Mouse (Mus musculus) layer of hippocampus, adult 8-10 months (tissue): ENCODE data around the gene Olfr71. TPM values are rescaled to one million over a fixed set of nuclear protein-coding genes. Genes with fewer than 3 reads are reported as not detected.

Source experiments
- DNase-seq, 2 experiments: peaks; one replicate each; pipeline ENCODE4 v3.0.0; 2022; ENCODE audit warnings: low spot score in 2 of 2
- total RNA-seq, 4 experiments: library from RNA; stranded (reverse); gene quantifications; 2 replicates each; pipeline ENCODE4 v1.2.4; 2022

Olfr71 gene
- total RNA-seq, result not detected

- DNase-seq, result no peak
Observed at GRCm38 (mm10) chr4:43709869-43710268, at the start of gene Olfr71. TSS of gene Olfr71 (minus strand) at chr4:43710255.

DNA sequence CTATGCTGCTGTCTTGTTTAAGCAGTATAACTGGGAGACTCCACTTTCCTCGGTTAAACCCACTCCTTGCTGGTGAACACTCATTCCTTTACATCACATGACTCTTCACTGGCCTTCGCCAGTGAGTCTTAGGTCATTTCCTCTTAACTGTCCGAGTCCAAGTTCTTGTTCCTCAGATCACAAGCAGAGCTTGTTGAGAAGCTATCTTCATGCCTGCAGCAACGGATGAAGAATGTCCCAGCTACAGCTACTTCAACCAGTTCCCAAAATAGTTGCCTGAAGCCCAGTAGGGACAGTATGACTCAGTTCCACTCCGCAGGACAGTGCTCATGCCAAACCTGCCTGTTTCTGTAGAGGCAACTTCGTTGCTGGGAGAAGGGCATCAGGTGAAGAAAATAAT is 47.2 kb upstream of the Olfr71 start:
- no peak for DNase-seq

DNA sequence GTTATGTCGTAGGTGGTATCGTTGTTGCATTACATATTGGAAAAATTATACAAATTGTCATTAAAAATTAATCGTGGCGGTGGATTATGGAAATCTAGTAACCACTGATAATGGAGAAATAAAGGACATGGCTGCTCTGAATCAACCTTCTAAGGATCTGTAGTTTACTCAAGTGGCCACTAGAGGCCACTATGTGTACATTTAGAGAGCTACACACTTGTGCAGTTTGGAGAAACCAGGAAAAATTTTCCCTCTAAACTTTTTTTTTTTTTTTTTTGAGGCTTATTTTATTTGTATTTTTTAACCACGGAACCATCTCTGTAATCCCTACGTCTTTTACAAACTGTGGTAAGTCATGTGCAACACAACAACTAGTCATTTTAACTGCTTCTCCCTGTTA is 35.1 kb upstream of the Olfr71 start:
- no peak for DNase-seq

- no peak for DNase-seq
Observed at GRCm38 (mm10) chr4:43743099-43743498, 33.0 kb upstream of the Olfr71 start.

DNA sequence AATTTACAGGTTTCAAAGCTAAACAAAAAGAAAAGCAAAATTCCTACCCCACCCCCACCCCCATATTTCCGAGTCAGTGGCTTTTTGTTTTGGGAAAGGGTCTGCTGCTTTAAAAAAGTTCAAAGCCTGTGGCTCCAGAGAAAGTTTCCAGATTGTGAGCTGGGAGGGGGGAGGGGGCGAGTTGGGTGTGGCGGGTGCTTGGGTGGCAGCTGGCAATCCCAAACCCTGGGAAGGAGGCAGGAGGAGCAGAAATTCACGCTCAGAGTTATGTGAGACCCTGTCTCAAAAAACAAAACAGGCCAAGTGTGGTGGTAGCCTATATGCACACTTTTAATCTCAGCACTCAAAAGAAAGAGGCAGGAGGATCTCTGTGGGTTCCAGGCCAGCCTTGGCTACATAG is 32.6 kb upstream of the Olfr71 start:
- DNase-seq, result no peak

DNA sequence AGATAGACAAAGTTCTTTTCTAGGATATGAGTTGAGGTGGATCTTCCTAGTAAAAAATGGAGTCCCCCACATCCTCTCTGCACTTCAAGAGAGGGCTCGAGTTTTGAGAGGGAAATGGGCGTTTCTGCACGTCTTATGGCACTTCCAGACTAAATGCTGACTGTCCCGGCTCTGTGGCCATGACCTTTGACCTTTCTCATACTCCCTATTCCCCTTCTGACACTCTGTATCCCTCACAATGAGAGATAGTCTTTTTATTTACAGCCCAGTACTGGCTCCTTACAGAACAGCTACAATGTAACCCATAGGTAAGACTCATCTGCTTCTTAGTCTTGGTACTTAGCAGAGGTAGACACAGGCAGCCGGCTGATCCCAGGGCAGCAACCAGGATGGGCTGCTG is 31.5 kb upstream of the Olfr71 start:
- no peak for DNase-seq

- DNase-seq, result no peak
Observed at GRCm38 (mm10) chr4:43738989-43739674, 29.1 kb upstream of the Olfr71 start.

- DNase-seq, result no peak
Observed at GRCm38 (mm10) chr4:43737144-43737543, 27.1 kb upstream of the Olfr71 start.

GRCm38 (mm10) chr4:43733186-43733585 is 23.1 kb upstream of the Olfr71 start:
- no peak for DNase-seq

GRCm38 (mm10) chr4:43732171-43732570 is 22.1 kb upstream of the Olfr71 start:
- DNase-seq, result no peak

- no peak for DNase-seq
Observed at GRCm38 (mm10) chr4:43730750-43731297, 20.8 kb upstream of the Olfr71 start.

- no peak for DNase-seq
Observed at GRCm38 (mm10) chr4:43729794-43730550, 19.9 kb upstream of the Olfr71 start, which contains the start of gene Spaar. TSS of gene Spaar (plus strand) at chr4:43730034.

DNA sequence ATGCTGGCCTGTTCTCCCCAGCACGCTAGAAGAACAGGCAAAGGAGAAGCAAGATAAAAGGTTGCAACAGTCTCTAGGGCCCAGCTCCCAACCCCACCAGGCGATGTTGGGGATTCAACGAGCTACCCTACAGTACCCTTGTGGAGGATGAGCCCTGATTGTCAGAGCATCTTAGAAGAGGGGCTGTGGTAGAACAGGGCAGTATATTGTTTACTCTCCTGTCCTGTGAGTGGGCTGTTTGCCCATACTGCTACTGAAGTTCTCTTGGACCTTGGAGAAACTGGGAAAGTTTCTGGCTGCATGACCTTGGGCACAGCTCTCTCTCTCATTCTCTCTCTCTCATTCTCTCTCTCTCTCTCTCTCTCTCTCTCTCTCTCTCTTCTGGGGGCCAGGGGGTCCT is 19.1 kb upstream of the Olfr71 start:
- DNase-seq, result no peak

DNA sequence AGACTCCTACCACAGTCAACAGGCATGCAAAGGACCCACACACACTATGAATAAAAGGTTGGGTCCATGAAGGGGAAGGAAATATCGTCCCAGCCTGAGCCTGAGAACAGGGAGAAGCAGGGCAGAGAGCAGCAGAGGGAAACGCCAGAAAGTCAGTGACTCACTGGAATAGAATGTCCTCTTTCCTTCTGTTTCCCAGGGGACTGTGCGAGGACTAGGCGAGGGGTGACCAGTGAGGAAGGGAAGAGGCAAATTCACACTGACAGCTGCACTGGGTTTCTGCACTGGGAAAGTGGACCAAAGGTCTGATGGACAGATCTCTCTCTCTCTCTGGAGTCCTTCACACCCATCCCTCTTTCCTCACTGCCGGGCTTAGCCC is 18.5 kb upstream of the Olfr71 start:
- no peak for DNase-seq

- no peak for DNase-seq
Observed at GRCm38 (mm10) chr4:43727718-43728575, 17.9 kb upstream of the Olfr71 start.

GRCm38 (mm10) chr4:43726995-43727394 is 16.9 kb upstream of the Olfr71 start, which contains the start of gene Hrct1:
TSS of gene Hrct1 (plus strand) at chr4:43727188.
- no peak for DNase-seq

DNA sequence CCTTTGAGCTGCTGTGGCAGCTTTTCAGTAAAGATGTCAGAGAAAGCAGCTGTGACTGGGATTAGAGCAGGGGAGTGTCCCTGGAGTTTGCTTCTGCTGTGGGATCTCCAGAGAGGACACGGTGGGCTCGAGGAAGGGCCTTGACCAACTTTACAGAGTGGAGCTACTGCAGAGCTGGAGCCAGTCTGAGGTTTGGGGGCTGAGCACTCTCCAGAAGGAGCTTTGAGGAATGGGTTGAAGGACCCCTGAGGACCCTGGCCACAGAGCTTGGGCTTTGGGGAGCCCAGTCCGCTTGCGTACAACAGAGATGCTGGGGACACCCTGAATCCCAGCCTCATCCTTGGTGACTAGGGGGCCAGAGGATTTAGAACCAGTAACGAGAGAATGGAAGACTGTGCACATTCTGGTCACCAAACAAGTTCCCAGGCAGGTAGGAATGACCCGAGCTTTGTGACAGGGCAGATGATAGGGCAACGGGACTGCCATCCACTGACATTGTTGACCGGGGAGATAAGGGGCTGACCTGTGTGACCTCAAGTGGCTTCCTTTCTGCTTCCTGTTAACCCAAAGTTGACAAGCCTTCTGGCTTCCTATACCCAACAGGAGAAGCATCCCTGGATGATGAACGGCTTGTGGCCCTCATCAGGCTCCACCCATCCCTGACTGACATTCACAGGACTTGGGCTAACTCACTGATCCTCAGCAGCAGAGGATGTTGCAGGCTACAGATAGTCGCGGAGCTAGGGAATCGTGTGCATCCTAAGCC is 16.4 kb upstream of the Olfr71 start:
- DNase-seq, result no peak

GRCm38 (mm10) chr4:43724764-43725163 is 14.7 kb upstream of the Olfr71 start:
- DNase-seq, result no peak

DNA sequence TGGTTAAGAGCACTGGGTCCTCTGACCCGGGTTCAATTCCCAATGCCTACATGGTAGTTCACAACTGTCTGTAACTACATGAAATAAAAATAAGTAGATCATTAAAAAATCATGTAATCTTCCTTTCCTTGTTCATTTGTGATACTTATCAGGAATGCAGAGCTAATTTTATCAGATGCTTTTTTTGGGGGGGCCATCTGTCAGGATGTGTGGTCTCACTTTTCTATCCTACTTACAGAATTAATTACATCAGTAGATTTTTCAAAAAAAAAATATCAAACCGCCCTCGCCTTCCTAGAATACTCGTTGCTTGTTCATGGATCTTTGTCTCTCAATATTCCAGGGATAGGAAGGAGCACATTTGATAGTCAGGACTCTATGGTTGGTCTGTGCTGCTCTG is 12.1 kb upstream of the Olfr71 start:
- no peak for DNase-seq

- no peak for DNase-seq
Observed at GRCm38 (mm10) chr4:43720491-43721228, 10.6 kb upstream of the Olfr71 start.
